Mouse (Mus musculus) layer of hippocampus, adult 2 months (tissue): ENCODE data around the gene Dapp1. TPM values are rescaled to one million over a fixed set of nuclear protein-coding genes. Genes with fewer than 3 reads are reported as not detected.

ENCODE experiments used
- DNase-seq, 2 experiments: peaks; one replicate each; pipeline ENCODE4 v3.0.0; 2022; ENCODE audit warnings: low spot score in 2 of 2
- H3K27ac ChIP-seq: fragments of 200-600 bp; 2 replicates; pipeline ENCODE4 v1.8.1; 2022
- H3K4me3 ChIP-seq: fragments of 200-600 bp; 2 replicates; pipeline ENCODE4 v1.8.1; 2022; ENCODE audit warnings: mild to moderate bottlenecking
- CTCF ChIP-seq: fragments of 200-600 bp; conservative IDR thresholded peaks from 2 replicates; pipeline ENCODE4 v1.8.1; 2022; ENCODE audit warnings: antibody characterized with exemption, mild to moderate bottlenecking, moderate library complexity
- total RNA-seq, 2 experiments: library from RNA; stranded (reverse); gene quantifications; 2 replicates each; pipeline ENCODE4 v1.2.3; 2021

Dapp1 gene
- total RNA-seq, 2 experiments from 2014 or later = 4.2 to 5.6 TPM

- no peak for TF ChIP-seq CTCF
- H3K4me3 ChIP-seq = no peak overlapping the region
Observed at GRCm38 (mm10) chr3:138001865-138002264, 20.5 kb upstream of the Dapp1 start.

GRCm38 (mm10) chr3:138000724-138001069 lies 19.4 kb upstream of the Dapp1 start:
- no peak overlapping the region for H3K4me3 ChIP-seq
- H3K27ac ChIP-seq = no peak overlapping the region
- no peak for DNase-seq
- no peak for TF ChIP-seq CTCF

More at GRCm38 (mm10) chr3:138001865-138002264, 20.5 kb upstream of the Dapp1 start:
- no peak for DNase-seq
- H3K27ac ChIP-seq = no peak overlapping the region

GRCm38 (mm10) chr3:138000062-138000723 lies 18.8 kb upstream of the Dapp1 start:
- no peak overlapping the region for H3K4me3 ChIP-seq
- TF ChIP-seq CTCF = no peak
- no peak for DNase-seq
- H3K27ac ChIP-seq = no peak overlapping the region

- TF ChIP-seq CTCF = no peak
- H3K27ac ChIP-seq = no peak overlapping the region
- no peak overlapping the region for H3K4me3 ChIP-seq
Observed at GRCm38 (mm10) chr3:137999224-137999790, 18.0 kb upstream of the Dapp1 start.

GRCm38 (mm10) chr3:137998491-137999223 lies 17.3 kb upstream of the Dapp1 start:
- no peak for TF ChIP-seq CTCF
- DNase-seq = no peak
- H3K4me3 ChIP-seq = no peak overlapping the region
- H3K27ac ChIP-seq = no peak overlapping the region

More at GRCm38 (mm10) chr3:137999224-137999790, 18.0 kb upstream of the Dapp1 start:
- DNase-seq = no peak

GRCm38 (mm10) chr3:137995486-137995885 lies 14.1 kb upstream of the Dapp1 start:
- no peak for DNase-seq
- no peak for TF ChIP-seq CTCF
- H3K4me3 ChIP-seq = no peak overlapping the region
- H3K27ac ChIP-seq = no peak overlapping the region

GRCm38 (mm10) chr3:137994196-137994595 lies 12.9 kb upstream of the Dapp1 start:
- no peak for DNase-seq
- TF ChIP-seq CTCF = no peak
- no peak overlapping the region for H3K27ac ChIP-seq
- no peak overlapping the region for H3K4me3 ChIP-seq

- peak; percentile 57 for TF ChIP-seq CTCF
- Histone ChIP-seq H3K27ac (no peak overlapping the region), H3K4me3 (no peak overlapping the region)
- DNase-seq = no peak
Observed at GRCm38 (mm10) chr3:137992366-137992765, 11.0 kb upstream of the Dapp1 start.

- DNase-seq = peak; percentile 75 to 82
- Histone ChIP-seq H3K27ac (no peak overlapping the region), H3K4me3 (no peak overlapping the region)
- TF ChIP-seq CTCF = peak; percentile 98
Observed at GRCm38 (mm10) chr3:137991183-137991582, 9.8 kb upstream of the Dapp1 start.

- Histone ChIP-seq H3K27ac (no peak overlapping the region), H3K4me3 (no peak overlapping the region)
- TF ChIP-seq CTCF = no peak
- no peak for DNase-seq
Observed at GRCm38 (mm10) chr3:137989405-137989804, 8.1 kb upstream of the Dapp1 start.

- no peak for DNase-seq
- peak overlapping the region; percentile 53 for H3K4me3 ChIP-seq
- no peak for TF ChIP-seq CTCF
- peak overlapping the region; percentile 58 for H3K27ac ChIP-seq
Observed at GRCm38 (mm10) chr3:137980435-137981381, 637 bp downstream of the Dapp1 start.

GRCm38 (mm10) chr3:137978233-137978632 lies 3.1 kb downstream of the Dapp1 start:
- H3K27ac ChIP-seq = peak overlapping the region; percentile 86
- H3K4me3 ChIP-seq = peak overlapping the region; percentile 17; the same call in 1 of the 2 replicates
- DNase-seq = no peak
- no peak for TF ChIP-seq CTCF

- H3K27ac ChIP-seq = peak overlapping the region; percentile 86
- no peak overlapping the region for H3K4me3 ChIP-seq
- no peak for TF ChIP-seq CTCF
- DNase-seq = peak in 1 of 2 experiments; percentile 38
Observed at GRCm38 (mm10) chr3:137977629-137978041, 3.7 kb downstream of the Dapp1 start.
